9 mouse cellular contexts compared by ENCODE assay signal in the genomic region with DNA sequence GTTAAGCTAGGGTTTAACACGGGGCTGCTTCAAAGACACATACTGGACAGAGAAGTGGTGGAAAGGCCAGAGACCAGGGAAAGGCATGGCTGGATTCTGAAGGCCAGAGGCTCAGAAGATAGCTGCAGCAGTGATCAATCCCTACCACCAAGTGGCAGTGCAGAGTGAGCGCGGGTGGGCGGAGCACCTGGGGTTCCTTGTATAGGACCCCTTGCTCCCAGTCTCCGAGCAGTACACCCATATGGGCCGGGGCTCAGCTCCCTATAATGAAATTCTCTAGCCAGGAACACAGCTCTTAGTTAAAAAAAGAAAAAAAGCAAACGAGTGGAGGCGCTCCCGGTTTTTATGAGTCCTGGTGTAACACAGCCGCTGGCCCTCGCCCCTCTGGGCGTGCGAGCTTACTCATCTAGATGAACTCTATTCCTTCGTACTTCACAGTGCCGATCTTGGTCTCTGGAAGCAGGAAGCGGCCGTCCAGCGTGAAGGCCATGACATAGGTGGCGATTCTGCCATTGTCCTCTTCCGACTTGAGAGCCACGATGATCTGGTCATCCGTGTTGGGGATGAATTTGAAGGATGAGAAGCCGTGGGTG. TPM values are rescaled to one million over a fixed set of nuclear protein-coding genes. Genes with fewer than 3 reads are reported as not detected.
DNase-seq lines count a peak whose midpoint lies in the region; ATAC-seq and TF ChIP-seq lines count a peak whose summit lies in the region.
"Had no signal": no experiment of that assay in that cellular context is flagged by ENCODE, and none has a peak within 500 bp of the region (broad histone marks: within the 10 kb centered on the region; RNA-seq: fewer than 3 reads in every experiment).

No protein-coding gene starts in this region.

- H3K27ac ChIP-seq in kidney, adult 2 months (ENCODE audit: insufficient read depth, low read depth, low read length): no peak overlapping the region
- H3K27ac ChIP-seq in thymus, adult 2 months (ENCODE audit: control insufficient read depth, insufficient read depth, low read length): no peak overlapping the region
- no peak overlapping the region for H3K27ac ChIP-seq in neural tube, embryonic 15.5 days (replicated peaks)

- no peak overlapping the region for H3K4me3 ChIP-seq in kidney, adult 2 months (ENCODE audit: insufficient read depth, low read depth, low read length)
- H3K4me3 ChIP-seq in thymus, adult 2 months (ENCODE audit: control insufficient read depth, insufficient read depth, low read length): no peak overlapping the region
- H3K4me3 ChIP-seq in neural tube, embryonic 15.5 days (replicated peaks): no peak overlapping the region

- H3K36me3 ChIP-seq in kidney, adult 2 months (ENCODE audit: control insufficient read depth, insufficient read depth, low read length): peaks cover 4% of the 10 kb centered on the region; the same call in 1 of the 2 replicates
- peaks cover 41% of the 10 kb centered on the region for H3K36me3 ChIP-seq in thymus, adult 2 months (ENCODE audit: control insufficient read depth, insufficient read depth, low read length)
- H3K36me3 ChIP-seq in neural tube, embryonic 15.5 days: peaks cover 44% of the 10 kb centered on the region

- no peak overlapping the region for H3K4me2 ChIP-seq in neural tube, embryonic 15.5 days

- H3K27me3 ChIP-seq in kidney, adult 2 months (replicated peaks; ENCODE audit: control insufficient read depth, insufficient read depth, low read length): no peaks in the 10 kb centered on the region
- no peaks in the 10 kb centered on the region for H3K27me3 ChIP-seq in thymus, adult 2 months (ENCODE audit: control insufficient read depth, insufficient read depth, low read length)
- no peaks in the 10 kb centered on the region for H3K27me3 ChIP-seq in neural tube, embryonic 15.5 days (replicated peaks)

- no peaks in the 10 kb centered on the region for H3K9me3 ChIP-seq in neural tube, embryonic 15.5 days (replicated peaks)

- no peak for TF ChIP-seq POLR2A in kidney, adult 2 months (IDR thresholded peaks at IDR 0.05; ENCODE audit: low read depth, low read length)
- TF ChIP-seq POLR2A in thymus, adult 2 months (IDR thresholded peaks at IDR 0.05; ENCODE audit: control insufficient read depth, extremely low read depth, insufficient read depth, low read length, poor library complexity): no peak

- 80% methylated on average over 23 of the region's 23 CpGs for WGBS in kidney, adult 2 months
- WGBS in thymus, adult 2 months: 97% methylated on average over 23 of the region's 23 CpGs
- 87% methylated on average over 23 of the region's 23 CpGs for WGBS in neural tube, embryonic 15.5 days

- ATAC-seq in CD4-positive, CD25-positive, alpha-beta regulatory T cell, adult 4 months: no peak
- no peak for ATAC-seq in neural tube, embryonic 15.5 days (ENCODE audit: low FRiP score)
- ATAC-seq: activated CD4-positive, CD25-positive, alpha-beta regulatory T cell, adult 4 months had no signal

- DNase-seq in kidney, adult 9 months: peak; percentile 26
- DNase-seq in kidney, adult 2 months: no peak
- DNase-seq in thymus, adult 2 months: peak; percentile 62
- DNase-seq in thymus, postnatal 0 days (ENCODE audit: low spot score): no peak
- DNase-seq in cerebellum, postnatal 14 days: peak; percentile 62 to 79
- peak; percentile 68 for DNase-seq in thymus, postnatal 14 days

- H3K4me1 ChIP-seq in kidney, adult 2 months (ENCODE audit: control insufficient read depth, insufficient read depth, low read length): peaks cover 17% of the 10 kb centered on the region; the same call in 1 of the 2 replicates
- H3K4me1 ChIP-seq in thymus, adult 2 months (replicated peaks; ENCODE audit: control insufficient read depth, insufficient read depth, low read length): 0 out of 2 replicates have a peak, but pooled peaks cover 3% of the 10 kb centered on the region
- no peaks in the 10 kb centered on the region for H3K4me1 ChIP-seq in neural tube, embryonic 15.5 days

- H3K9ac ChIP-seq in neural tube, embryonic 15.5 days (replicated peaks): no peak overlapping the region

- no peak for TF ChIP-seq CTCF in kidney, adult 2 months (conservative IDR thresholded peaks at IDR 0.05; ENCODE audit: insufficient read depth, insufficient read length, low read depth, low read length)
- TF ChIP-seq CTCF in thymus, adult 2 months (IDR thresholded peaks at IDR 0.05; ENCODE audit: borderline replicate concordance, control insufficient read depth, extremely low read depth, insufficient read depth, low read length, poor library complexity): no peak

RNA-seq across cellular contexts. Expression of a gene that starts 5.5 kb away (rescaled TPM):
- polyA plus RNA-seq in kidney, adult 2 months (2012; rRNA removed): 360 and 363 TPM in 2 replicates
- polyA plus RNA-seq in thymus, adult 2 months (2012; rRNA removed): 450 and 565 TPM in 2 replicates
- polyA plus RNA-seq in thymus, postnatal 0 days (2015; fragmentation: Nextera tagmentation; extraction: Ambion mirVana): 100.0 and 116 TPM in 2 replicates
- polyA plus RNA-seq in CD4-positive, CD25-positive, alpha-beta regulatory T cell, adult 4 months (2017; shearing (Covaris generic)): 100 to 1,000 TPM in 1 of 2 experiments, 10 to 100 TPM in 1; 93.7 to 163 TPM
- 3.6 and 20.7 TPM in 2 replicates for polyA plus RNA-seq in neural tube, embryonic 15.5 days (2015; fragmentation: Nextera tagmentation; extraction: Ambion mirVana)

RNA-seq across cellular contexts. Expression of a gene that starts 11.5 kb away (rescaled TPM):
- 42.6 and 53.0 TPM in 2 replicates for polyA plus RNA-seq in kidney, adult 2 months (2012; rRNA removed)
- 100 and 105 TPM in 2 replicates for polyA plus RNA-seq in thymus, adult 2 months (2012; rRNA removed)
- polyA plus RNA-seq in thymus, postnatal 0 days (2015; fragmentation: Nextera tagmentation; extraction: Ambion mirVana): 24.6 and 26.6 TPM in 2 replicates
- 10 to 100 TPM; 12.9 to 13.6 TPM for polyA plus RNA-seq in CD4-positive, CD25-positive, alpha-beta regulatory T cell, adult 4 months (2017; shearing (Covaris generic))
- polyA plus RNA-seq in neural tube, embryonic 15.5 days (2015; fragmentation: Nextera tagmentation; extraction: Ambion mirVana): 28.9 and 29.4 TPM in 2 replicates

RNA-seq across cellular contexts. Expression of a gene that starts 20.6 kb away (rescaled TPM):
- polyA plus RNA-seq in kidney, adult 2 months (2012; rRNA removed): 22.8 and 24.2 TPM in 2 replicates
- polyA plus RNA-seq in thymus, adult 2 months (2012; rRNA removed): 8.4 and 10.6 TPM in 2 replicates
- polyA plus RNA-seq in thymus, postnatal 0 days (2015; fragmentation: Nextera tagmentation; extraction: Ambion mirVana): 2.4 and 2.8 TPM in 2 replicates
- not detected for polyA plus RNA-seq in CD4-positive, CD25-positive, alpha-beta regulatory T cell, adult 4 months (2017; shearing (Covaris generic))
- 4.8 and 6.7 TPM in 2 replicates for polyA plus RNA-seq in neural tube, embryonic 15.5 days (2015; fragmentation: Nextera tagmentation; extraction: Ambion mirVana)
- polyA plus RNA-seq: activated CD4-positive, CD25-positive, alpha-beta regulatory T cell, adult 4 months had no signal

RNA-seq across cellular contexts. Expression of a gene that starts 51.9 kb away (rescaled TPM):
- polyA plus RNA-seq in kidney, adult 2 months (2012; rRNA removed): 78.7 and 83.3 TPM in 2 replicates
- 72.6 and 78.8 TPM in 2 replicates for polyA plus RNA-seq in thymus, adult 2 months (2012; rRNA removed)
- 45.1 and 45.2 TPM in 2 replicates for polyA plus RNA-seq in thymus, postnatal 0 days (2015; fragmentation: Nextera tagmentation; extraction: Ambion mirVana)
- polyA plus RNA-seq in CD4-positive, CD25-positive, alpha-beta regulatory T cell, adult 4 months (2017; shearing (Covaris generic)): 10 to 100 TPM in 1 of 2 experiments, 1 to 10 TPM in 1; 9.5 to 10.5 TPM
- polyA plus RNA-seq in neural tube, embryonic 15.5 days (2015; fragmentation: Nextera tagmentation; extraction: Ambion mirVana): 84.6 and 86.6 TPM in 2 replicates

Comparison
In these comparisons a context has a peak if more than half of its experiments do, and no peak if none do; other contexts are left out.
1. DNase-seq: peak in kidney, adult 9 months (single experiment), thymus, adult 2 months (single experiment), cerebellum, postnatal 14 days (2 of 2) and thymus, postnatal 14 days (single experiment); none in kidney, adult 2 months (single experiment) and thymus, postnatal 0 days (single experiment).